13 mouse cellular contexts compared by ENCODE assay signal in genomic region chr11:52924196-52924595, GRCm38 (mm10).
"Had no signal": no experiment of that assay in that cellular context is flagged by ENCODE, and none has a peak within 500 bp of the region (broad histone marks: within the 10 kb centered on the region; RNA-seq: fewer than 3 reads in every experiment).

No protein-coding gene starts in this region.

- DNase-seq: kidney, adult 2 months; kidney, postnatal 25 days; liver; liver, embryonic 13.5 days; liver, postnatal 0 days; thymus, adult 18-20 months; thymus, postnatal 25 days had no signal

- H3K9me3 ChIP-seq: liver, embryonic 13.5 days; lung, embryonic 15.5 days; midbrain, embryonic 13.5 days; neural tube, embryonic 15.5 days had no signal

- H3K4me1 ChIP-seq: liver, embryonic 13.5 days had no signal

- H3K9ac ChIP-seq: liver, embryonic 13.5 days; liver, postnatal 0 days; lung, embryonic 15.5 days; midbrain, embryonic 13.5 days; neural tube, embryonic 15.5 days had no signal

- H3K4me3 ChIP-seq: left cerebral cortex, adult 2 months; liver, embryonic 13.5 days; lung, embryonic 15.5 days; midbrain, embryonic 13.5 days; neural tube, embryonic 15.5 days had no signal

- H3K4me2 ChIP-seq: liver, embryonic 13.5 days; lung, embryonic 15.5 days; midbrain, embryonic 13.5 days; neural tube, embryonic 15.5 days had no signal

- H3K36me3 ChIP-seq: liver, embryonic 13.5 days; lung, embryonic 15.5 days; midbrain, embryonic 13.5 days; neural tube, embryonic 15.5 days had no signal

- H3K27me3 ChIP-seq: liver, embryonic 13.5 days; lung, embryonic 15.5 days; midbrain, embryonic 13.5 days; neural tube, embryonic 15.5 days had no signal

- H3K27ac ChIP-seq: left cerebral cortex, adult 2 months; liver, embryonic 13.5 days; lung, embryonic 15.5 days; midbrain, embryonic 13.5 days; neural tube, embryonic 15.5 days; stomach, postnatal 0 days had no signal

- ATAC-seq: intestine, embryonic 16.5 days; liver, postnatal 0 days; midbrain, embryonic 13.5 days had no signal
